Mouse (Mus musculus) skeletal muscle tissue, adult 2 months (tissue): ENCODE data around the gene Prr12.
A peak's percentile ranks its signal among the peaks of the same experiment; 100 is the strongest.

Source experiments
- DNase-seq: peaks from one replicate; pipeline ENCODE4 v3.0.0-alpha.2; 2012; ENCODE audit warnings: low read depth, low spot score

Prr12 gene

DNA sequence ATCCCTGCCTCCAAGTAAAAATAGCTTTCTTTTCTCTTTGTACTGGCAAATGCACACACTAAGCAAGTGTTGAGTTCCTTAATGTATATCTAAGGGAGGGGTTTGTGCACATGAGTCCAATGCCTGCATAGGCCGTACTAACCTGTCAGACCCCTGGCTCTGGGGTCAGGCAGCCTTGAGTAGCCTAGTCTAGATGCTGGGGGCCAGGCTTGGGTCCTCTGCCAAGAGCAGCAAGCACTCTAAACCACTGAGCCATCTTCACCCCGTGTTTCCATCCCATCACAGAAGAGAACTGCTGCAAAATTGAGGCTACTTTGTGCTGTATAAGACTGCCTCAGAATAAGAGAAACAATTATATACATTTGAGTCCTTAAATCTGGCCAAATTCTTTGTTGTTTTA is 25.1 kb upstream of the Prr12 start:
- no peak for DNase-seq

- no peak for DNase-seq
These were observed 24.6 kb upstream of the Prr12 start for GRCm38 (mm10) chr7:45077322-45077721.

GRCm38 (mm10) chr7:45076501-45076900 is 23.8 kb upstream of the Prr12 start:
- DNase-seq = no peak

GRCm38 (mm10) chr7:45075405-45075804 is 22.7 kb upstream of the Prr12 start:
- peak; percentile 83 for DNase-seq

GRCm38 (mm10) chr7:45073949-45074348 is 21.3 kb upstream of the Prr12 start:
- DNase-seq = no peak

DNA sequence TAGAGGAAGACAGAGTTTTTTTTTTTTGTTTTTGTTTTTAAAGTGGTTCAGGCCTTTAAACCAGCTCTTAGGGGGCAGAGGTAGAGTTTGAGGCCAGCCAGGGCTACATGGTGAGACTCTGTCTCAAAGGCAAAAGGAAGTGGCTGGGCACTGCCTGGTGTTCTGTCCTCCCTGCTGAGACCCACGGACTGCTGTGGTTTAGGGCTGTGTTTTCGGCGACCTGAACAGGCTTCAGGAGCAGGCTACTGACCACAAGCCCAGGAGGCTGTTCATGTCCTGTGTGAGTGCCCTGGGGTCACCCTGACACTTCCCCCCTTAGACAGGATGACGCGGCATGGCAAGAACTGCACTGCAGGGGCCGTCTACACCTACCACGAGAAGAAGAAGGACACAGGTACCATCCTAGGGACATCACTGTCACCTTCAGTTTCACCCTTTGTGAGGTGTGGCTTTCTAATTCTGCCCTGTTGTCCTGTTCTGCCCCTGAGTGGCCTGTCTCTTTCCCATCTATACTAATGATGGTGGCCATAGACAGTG is 20.6 kb upstream of the Prr12 start:
- no peak for DNase-seq

- no peak for DNase-seq
These were observed 19.5 kb upstream of the Prr12 start for GRCm38 (mm10) chr7:45072230-45072629.

GRCm38 (mm10) chr7:45069671-45070070 is 17.0 kb upstream of the Prr12 start:
- DNase-seq = no peak

GRCm38 (mm10) chr7:45068000-45068318 is 15.3 kb upstream of the Prr12 start:
- no peak for DNase-seq

DNA sequence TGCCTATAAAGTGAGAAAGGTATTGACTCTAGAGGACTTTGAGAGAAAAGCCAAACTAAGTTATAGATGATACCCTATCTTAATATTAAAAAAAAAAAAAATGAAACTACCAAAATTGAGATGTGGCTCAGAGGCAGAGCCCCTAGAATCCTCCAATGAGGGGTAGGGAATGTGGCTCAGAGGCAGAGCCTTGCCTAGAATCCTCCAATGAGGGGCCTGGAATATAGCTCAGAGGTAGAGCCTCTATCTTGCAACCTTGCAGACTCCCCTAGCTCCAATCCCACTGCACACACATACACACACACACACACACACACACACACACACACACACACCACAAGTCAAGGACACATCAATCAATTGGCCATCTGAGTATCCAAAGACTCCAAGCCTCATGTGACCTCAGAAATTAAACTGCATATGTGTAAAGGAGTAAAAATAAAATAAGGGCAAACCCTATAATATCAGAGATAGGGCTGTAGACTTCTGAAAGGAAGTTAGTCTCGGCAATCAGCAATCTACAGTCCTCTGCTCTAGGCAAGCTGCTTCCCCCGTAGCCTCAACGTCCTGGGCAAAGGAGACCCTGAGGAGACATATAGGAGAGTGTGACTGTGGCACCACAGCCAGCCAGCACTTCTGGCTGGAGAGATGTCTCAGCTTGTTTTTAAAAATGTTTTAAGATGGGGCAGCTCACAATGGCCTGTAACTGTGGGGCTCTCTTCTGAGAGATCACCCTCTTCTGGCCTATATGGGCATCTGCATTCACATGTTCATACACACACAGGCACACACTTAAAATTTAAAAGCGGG is 14.7 kb upstream of the Prr12 start:
- no peak for DNase-seq

GRCm38 (mm10) chr7:45062239-45062835 is 9.7 kb upstream of the Prr12 start, which contains the start of the genes Nosip and Prrg2:
Gene Nosip, plus strand, starts transcription at chr7:45062429.
Gene Prrg2, minus strand, starts transcription at chr7:45062677.
- DNase-seq = peak; percentile 96

DNA sequence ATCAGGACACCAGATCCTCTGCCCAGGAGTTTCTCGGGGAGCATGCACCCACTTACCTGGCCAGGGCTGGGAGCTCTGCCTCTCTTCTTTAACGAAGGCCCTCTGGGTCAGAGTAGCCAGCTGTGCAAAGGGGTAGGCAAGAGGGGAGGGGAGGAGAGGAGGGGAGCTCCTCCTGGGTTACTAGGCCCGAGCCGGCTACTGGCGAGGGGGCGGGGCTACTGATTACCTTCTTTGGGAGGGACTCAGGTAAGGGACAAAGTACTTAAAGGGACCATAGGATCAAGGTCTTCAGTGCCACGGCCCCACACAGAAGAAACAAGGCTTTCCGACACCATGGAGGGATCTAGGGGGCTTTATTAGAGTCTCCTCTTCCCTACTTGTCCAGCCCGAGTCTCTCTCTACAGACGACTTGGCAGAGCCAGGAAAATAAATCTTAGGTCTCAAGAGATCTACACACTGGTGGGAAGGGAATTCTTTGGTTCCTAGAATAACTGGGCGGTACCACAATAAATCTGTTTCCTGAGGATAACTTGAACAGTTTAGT is 8.9 kb upstream of the Prr12 start:
- no peak for DNase-seq

DNA sequence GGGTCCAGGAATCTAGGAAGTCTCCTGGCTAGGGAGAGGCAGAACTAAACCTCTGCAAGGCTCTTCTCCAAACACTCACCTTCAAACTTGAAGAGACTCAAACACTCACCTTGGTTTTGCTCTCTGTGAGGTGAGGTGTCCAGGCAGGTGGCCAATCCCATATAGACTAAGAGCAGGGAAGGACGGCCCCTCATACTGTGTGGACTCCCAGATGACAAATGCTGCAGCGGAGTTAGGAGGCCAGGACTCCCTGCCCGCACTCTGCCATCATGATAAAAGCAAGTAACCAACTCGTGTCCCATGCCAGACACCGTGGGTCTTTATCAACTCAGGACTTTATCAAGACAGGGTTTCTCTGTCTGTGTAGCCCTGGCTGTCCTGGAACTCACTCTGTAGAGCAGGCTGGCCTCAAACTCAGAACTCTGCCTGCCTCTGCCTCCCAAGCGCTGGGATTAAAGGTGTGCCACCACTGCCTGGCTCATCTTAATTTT is 8.0 kb upstream of the Prr12 start:
- DNase-seq = no peak

- no peak for DNase-seq
These were observed 6.2 kb upstream of the Prr12 start for GRCm38 (mm10) chr7:45058607-45059571.

- DNase-seq = no peak
These were observed 4.3 kb upstream of the Prr12 start for GRCm38 (mm10) chr7:45056972-45057348.

DNA sequence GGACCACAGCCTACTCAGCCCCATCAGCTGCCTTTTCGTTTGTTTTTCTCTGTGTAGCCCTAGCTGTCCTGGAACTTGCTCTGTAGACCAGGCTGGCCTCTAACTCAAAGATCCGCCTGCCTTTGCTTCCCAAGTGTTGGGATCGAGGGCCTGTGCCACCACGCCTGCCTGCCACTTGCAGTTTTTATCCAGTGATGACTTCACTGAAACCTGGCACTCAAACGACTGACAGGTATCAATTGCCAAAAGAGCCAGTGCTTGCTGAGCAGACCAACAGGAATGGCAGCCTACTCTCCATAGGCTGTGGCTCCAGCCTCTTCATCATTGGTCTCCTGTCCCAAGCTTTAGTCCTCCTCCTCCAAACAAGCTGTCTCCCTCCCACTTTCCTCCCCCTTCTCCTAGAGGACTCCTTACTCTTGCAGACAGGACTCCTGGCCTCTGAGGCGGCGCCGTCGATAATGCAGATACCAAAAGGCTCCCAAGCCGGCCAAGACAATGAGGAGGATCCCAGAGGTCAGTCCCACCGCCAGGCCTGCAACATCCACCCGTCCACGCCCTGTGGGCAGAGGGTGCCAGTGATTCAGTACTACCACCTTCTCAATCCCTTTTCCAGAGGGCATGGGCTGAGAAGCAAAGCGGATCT is 3.8 kb upstream of the Prr12 start:
- no peak for DNase-seq

DNA sequence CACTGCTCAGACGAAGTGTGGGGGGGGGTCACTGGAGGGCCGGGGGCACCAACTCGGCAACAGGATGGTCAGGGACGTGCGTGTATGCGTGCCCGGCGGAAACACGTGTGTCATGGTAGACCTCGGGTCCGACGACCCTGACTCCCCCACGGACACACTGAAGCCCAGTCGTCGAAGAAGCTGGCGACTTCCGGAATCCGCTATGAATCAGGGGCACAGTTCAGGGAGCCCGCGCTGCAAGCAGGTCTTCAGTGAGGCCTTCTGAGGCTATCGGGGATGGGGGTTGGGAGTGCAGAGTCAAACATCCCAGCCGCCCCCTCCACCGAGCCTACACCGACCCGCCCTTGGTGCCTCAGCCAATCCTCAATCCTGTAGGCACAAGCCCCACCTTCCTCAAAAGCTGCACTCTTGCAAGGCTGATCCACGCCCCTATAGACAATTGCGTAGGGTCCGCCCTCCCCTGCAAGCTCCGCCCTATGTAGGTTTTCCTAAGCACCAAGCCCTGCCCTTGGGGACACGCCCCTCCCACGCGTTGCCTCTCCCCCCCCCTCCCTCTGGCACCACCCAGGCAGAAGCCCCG is 1.3 kb upstream of the Prr12 start:
- DNase-seq = peak; percentile 97

- DNase-seq = peak; percentile 83
These were observed 643 bp upstream of the Prr12 start for GRCm38 (mm10) chr7:45053117-45053930.

DNA sequence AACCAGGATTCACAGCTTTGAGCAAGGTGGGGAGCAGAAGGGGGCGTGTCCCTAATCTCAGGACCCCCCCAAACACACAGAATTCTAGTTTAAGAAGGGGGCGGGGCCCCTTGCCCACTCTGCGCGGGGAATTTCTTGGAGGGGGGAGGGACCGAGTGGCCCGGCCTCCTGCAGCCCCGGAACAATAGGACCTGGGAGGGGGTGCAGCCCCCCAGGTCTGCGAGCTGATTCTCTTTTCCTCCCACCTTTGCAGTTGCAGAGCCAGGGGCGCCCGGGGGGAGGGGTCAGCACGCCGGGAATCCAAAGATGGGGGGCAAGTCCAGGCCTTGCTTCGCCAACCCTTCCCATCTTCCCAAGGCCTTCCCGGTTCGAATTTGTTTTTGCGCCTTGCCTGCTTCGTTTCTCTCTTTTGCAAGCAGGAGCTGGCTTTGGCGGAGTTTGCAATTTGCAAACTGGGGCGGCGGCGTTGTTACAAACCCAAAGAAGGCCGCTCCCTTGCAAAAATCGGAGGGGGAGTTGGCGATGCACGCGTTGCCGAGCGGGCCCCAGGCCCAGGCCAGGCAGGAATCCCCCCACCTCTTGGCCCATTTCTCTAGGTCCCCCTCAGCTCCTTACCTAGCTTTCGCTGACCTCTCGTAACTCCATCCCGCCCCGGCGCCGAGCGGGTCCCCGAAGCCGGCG is 360 bp downstream of the Prr12 start:
- DNase-seq = no peak
